Mouse (Mus musculus) olfactory bulb, adult 2 months (tissue): ENCODE measurements at regions not wholly inside any gene's neighbourhood (a gene's known extent, or its start where the extent isn't known, plus 50 kb on each side); places are given as distances from the start of the nearest gene placed in this dataset.

ENCODE experiments used
- CTCF ChIP-seq: fragments of 200-500 bp; IDR thresholded peaks from 2 replicates; pipeline ENCODE4 v1.5.1; 2012; ENCODE audit warnings: low read depth, mild to moderate bottlenecking, low read length, moderate library complexity; ENCODE audit not compliant: insufficient read depth
- POLR2A ChIP-seq: fragments of 200-500 bp; IDR thresholded peaks from 2 replicates; pipeline ENCODE4 v1.6.1; 2012; ENCODE audit warnings: mild to moderate bottlenecking, low read depth, low read length, moderate library complexity; ENCODE audit not compliant: insufficient read depth

DNA sequence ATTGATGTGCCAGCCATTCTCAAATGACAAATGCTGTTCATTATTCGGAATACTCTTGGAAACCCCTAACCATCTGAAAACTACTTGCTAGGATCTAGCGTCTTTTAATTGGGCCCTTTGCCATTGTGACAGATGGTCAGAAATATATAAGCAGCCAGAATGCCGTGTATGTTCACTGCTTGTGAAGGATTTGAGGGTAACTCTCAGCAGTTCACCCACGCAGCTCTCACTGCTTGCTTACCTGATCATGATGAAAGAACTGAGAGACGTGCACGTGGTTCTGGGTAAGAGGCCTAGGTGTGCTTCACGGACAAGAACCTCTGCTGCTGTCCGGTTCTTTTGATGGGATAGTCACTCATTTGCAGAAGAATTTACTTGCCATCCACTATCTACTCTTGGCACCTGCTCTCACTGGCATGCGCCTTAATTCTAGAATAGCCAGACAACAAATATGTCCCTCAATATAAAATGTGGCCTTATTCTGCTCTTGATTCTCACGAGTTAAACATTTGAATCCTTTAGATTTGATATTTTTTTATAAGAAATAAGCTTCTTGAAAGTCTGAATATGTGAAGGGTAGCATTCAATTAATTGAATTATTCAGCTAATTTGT is 328.1 kb downstream of the Ptprc start:
- TF ChIP-seq CTCF (no peak), POLR2A (no peak)
